Mouse (Mus musculus) small intestine, adult 2 months (tissue): ENCODE measurements around the gene Vipr2.
A peak's percentile ranks its signal among the peaks of the same experiment; 100 is the strongest.

Experiments
- CTCF ChIP-seq: fragments of 200-500 bp; IDR thresholded peaks from 2 replicates; pipeline ENCODE4 v1.5.1; 2012; ENCODE audit warnings: low read depth, mild to moderate bottlenecking, control low read depth, inconsistent platforms, low read length, moderate library complexity, mixed read lengths; ENCODE audit not compliant: insufficient replicate concordance, insufficient read length; ENCODE audit errors: extremely low read depth
- POLR2A ChIP-seq: fragments of 200-500 bp; IDR thresholded peaks from 2 replicates; pipeline ENCODE4 v1.6.1; 2012; ENCODE audit warnings: low read depth, mild to moderate bottlenecking, control low read depth, inconsistent platforms, low read length, moderate library complexity

- TF ChIP-seq CTCF: peak; percentile 19; the same call in 1 of the 2 replicates
- no peak for TF ChIP-seq POLR2A
Measured at GRCm38 (mm10) chr12:116138322-116139205, 61.0 kb downstream of the Vipr2 start.
